Mouse (Mus musculus) common myeloid progenitor, adult 5-6 weeks (primary cell): Measurements from ENCODE around the gene Usp42. TPM values are rescaled to one million over a fixed set of nuclear protein-coding genes. Genes with fewer than 3 reads are reported as not detected.

ENCODE experiments used
- ATAC-seq: replicated peaks from 2 replicates; pipeline ENCODE4 v1.8.0; 2016; ENCODE audit warnings: low read depth, mild to moderate bottlenecking, moderate TSS enrichment, inconsistent platforms; ENCODE audit not compliant: poor library complexity, severe bottlenecking
- total RNA-seq: library from RNA; stranded (forward); fragments of 200-1000, 187-1606 nt; gene quantifications from 2 replicates; pipeline ENCODE4 v1.2.3, GENCODE M21; 2017

The Usp42 gene
- total RNA-seq, 1 experiment from 2014 or later: 27.7 TPM

GRCm38 (mm10) chr5:143690926-143691325, 41.2 kb downstream of the Usp42 start:
- ATAC-seq: no peak

GRCm38 (mm10) chr5:143690392-143690791, 41.7 kb downstream of the Usp42 start:
- ATAC-seq: no peak

- peak; percentile 69 for ATAC-seq
Measured at GRCm38 (mm10) chr5:143687589-143687988, 44.5 kb downstream of the Usp42 start.

- no peak for ATAC-seq
Measured at GRCm38 (mm10) chr5:143686456-143686855, 45.6 kb downstream of the Usp42 start.

GRCm38 (mm10) chr5:143684911-143685390, 47.1 kb downstream of the Usp42 start:
- no peak for ATAC-seq

- no peak for ATAC-seq
Measured at GRCm38 (mm10) chr5:143683696-143684095, 48.4 kb downstream of the Usp42 start.

GRCm38 (mm10) chr5:143679654-143680053, 52.4 kb downstream of the Usp42 start:
- peak; percentile 43 for ATAC-seq

- ATAC-seq: peak; percentile 37; the same call in 1 of the 2 replicates
Measured at GRCm38 (mm10) chr5:143678634-143679271, 53.3 kb downstream of the Usp42 start.

GRCm38 (mm10) chr5:143677363-143677762, 54.7 kb downstream of the Usp42 start:
- ATAC-seq: no peak

GRCm38 (mm10) chr5:143676218-143676985, 55.7 kb downstream of the Usp42 start:
- no peak for ATAC-seq

- peak; percentile 64 for ATAC-seq
Measured at GRCm38 (mm10) chr5:143674576-143674975, 57.5 kb downstream of the Usp42 start.

GRCm38 (mm10) chr5:143670740-143671415, 61.2 kb downstream of the Usp42 start:
- ATAC-seq: no peak

GRCm38 (mm10) chr5:143669839-143670238, 62.2 kb downstream of the Usp42 start:
- peak; percentile 80 for ATAC-seq

GRCm38 (mm10) chr5:143669393-143669792, 62.7 kb downstream of the Usp42 start:
- ATAC-seq: peak; percentile 29

GRCm38 (mm10) chr5:143668884-143669283, 63.2 kb downstream of the Usp42 start:
- ATAC-seq: no peak

- ATAC-seq: no peak
Measured at GRCm38 (mm10) chr5:143666015-143666414, 66.1 kb downstream of the Usp42 start.

GRCm38 (mm10) chr5:143665561-143665960, 66.5 kb downstream of the Usp42 start:
- no peak for ATAC-seq

GRCm38 (mm10) chr5:143663074-143663687, 68.9 kb downstream of the Usp42 start:
- ATAC-seq: no peak
